Mouse (Mus musculus) heart, adult 2 months (tissue): ENCODE data around the gene Slc36a2.

Experiments
- CTCF ChIP-seq: fragments of 200-600 bp; IDR thresholded peaks from 2 replicates; pipeline ENCODE4 v1.8.1; 2022; ENCODE audit warnings: antibody characterized with exemption, mild to moderate bottlenecking, moderate library complexity
- POLR2A ChIP-seq: fragments of 200-500 bp; IDR thresholded peaks from 2 replicates; pipeline ENCODE4 v1.6.1; 2011; ENCODE audit warnings: mild to moderate bottlenecking, low read depth, low read length, control low read depth; ENCODE audit not compliant: insufficient read depth

GRCm38 (mm10) chr11:55147423-55147822 lies 37.5 kb downstream of the Slc36a2 start:
- no peak for TF ChIP-seq POLR2A
- no peak for TF ChIP-seq CTCF
